Mouse (Mus musculus) urinary bladder, adult 2 months (tissue): ENCODE data around the gene Cep131. TPM values are rescaled to one million over a fixed set of nuclear protein-coding genes. Genes with fewer than 3 reads are reported as not detected.

ENCODE experiments used
- DNase-seq: peaks from one replicate; pipeline ENCODE4 v3.0.0; 2022; ENCODE audit warnings: low spot score
- polyA plus RNA-seq: library from polyadenylated mRNA; depleted of rRNA; stranded (reverse); fragments of >200 nt; gene quantifications from 2 replicates; pipeline ENCODE4 v1.2.3, GENCODE M21; 2012

The Cep131 gene
- polyA plus RNA-seq, 1 experiment: 7.6 TPM

DNA sequence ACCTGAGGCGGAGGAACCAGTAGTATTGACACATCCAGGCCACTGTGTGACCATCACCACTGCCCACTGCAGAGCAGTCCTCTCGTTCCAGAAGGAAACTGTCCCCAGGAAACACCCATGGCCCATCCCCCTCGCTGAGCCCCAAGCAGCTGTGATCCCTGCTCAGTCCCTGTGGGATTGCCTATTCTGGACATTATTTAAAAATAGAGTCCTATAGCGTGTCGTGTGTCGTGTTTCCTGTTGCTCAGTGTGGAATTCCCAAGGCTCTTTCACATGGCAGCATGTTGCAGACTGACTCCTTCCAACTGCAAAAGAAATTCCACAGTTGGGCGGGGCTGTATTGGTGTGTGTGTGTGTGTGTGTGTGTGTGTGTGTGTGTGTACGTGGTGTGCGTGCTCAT lies 34.4 kb downstream of the Cep131 start:
- no peak for DNase-seq

DNA sequence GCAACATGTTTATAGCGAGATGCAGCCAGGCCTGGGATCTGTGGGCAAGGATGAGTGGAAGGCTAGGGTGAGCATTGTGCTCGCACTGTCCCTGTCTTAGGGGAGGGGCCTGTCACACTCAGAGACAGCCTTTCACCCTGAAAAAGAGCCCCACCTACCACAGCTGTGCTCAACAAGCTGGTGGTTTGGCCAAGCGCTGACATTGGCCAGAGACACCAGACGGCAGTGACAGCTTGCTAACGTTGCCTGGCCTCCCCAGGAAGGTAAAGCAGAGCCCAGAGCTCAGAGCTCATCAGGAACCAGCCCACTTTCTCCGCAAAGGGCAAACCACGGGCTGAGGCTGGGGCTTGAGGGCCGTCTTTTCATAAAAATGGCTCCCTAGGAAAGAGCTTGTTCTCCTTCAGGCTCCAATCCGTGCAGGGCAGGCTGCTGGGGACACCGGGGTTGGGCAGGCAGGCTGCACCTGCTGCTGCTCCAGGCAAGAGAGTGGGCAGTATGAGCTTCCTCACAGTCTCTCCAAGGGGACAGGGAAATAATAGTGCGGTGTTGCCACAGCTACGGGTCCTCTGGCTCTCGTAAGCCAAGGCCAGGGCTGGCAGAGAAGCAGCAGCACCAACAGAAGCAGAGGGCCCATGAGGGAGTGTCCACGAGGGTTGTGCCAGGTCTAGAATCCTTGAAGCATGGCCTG lies 35.4 kb downstream of the Cep131 start:
- DNase-seq: no peak

DNA sequence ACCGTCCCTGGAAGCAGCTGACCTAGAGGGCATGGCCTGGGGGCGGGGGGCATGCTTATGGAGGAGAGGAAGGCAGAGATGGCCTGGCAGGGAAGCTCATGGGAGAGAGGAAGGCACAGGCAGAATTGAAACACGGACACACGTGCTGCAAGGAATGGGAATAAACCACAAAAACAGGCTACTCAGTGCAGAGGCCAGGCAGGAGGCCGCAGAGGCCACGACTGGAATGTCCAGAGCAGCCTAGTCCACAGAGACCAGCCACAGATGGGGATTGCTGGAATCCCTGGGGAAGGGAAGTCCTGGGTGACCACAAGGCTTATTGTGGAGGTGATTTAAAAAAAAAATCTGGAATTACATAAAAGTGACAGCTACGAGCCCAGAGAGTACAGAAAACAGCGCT lies 37.6 kb downstream of the Cep131 start:
- no peak for DNase-seq

GRCm38 (mm10) chr11:120048252-120048556 lies 38.4 kb downstream of the Cep131 start:
- no peak for DNase-seq

GRCm38 (mm10) chr11:120047531-120048251 lies 38.9 kb downstream of the Cep131 start:
- DNase-seq: no peak

DNA sequence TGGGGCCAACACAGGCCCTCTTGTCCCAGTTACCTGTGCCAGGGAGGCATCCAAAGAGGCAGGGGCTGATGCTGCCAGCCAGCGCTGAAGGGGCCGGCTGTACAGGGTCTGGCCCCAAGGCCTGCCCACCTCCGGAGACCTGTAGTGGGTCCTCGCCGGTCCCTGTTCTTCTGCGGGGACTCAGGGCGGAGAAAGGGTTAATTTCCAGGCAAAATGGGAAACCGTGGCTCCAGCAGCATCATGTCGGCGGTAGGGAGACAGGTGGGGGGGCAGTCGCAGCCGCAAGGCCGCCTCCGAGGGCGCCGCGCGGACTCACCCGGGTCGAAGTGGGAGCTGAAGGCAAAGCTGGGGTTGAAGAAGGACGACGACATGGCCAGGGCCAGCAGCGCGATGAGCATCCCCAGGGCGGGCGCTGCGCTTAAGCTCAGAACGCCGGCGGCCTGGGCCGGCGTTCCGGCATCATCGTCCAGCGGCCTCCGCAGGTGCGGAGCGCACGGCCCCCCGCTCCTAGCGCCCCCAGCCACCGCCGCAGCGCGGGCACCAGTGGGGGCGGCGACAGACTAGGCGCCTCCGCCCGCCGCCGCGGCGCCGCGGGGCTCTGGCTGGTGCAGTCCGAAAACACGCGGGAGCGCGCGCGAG lies 40.0 kb downstream of the Cep131 start, which contains the start of gene Aatk:
Aatk (minus strand) TSS at position 615 of the 639 bp plus-strand sequence.
- no peak for DNase-seq

DNA sequence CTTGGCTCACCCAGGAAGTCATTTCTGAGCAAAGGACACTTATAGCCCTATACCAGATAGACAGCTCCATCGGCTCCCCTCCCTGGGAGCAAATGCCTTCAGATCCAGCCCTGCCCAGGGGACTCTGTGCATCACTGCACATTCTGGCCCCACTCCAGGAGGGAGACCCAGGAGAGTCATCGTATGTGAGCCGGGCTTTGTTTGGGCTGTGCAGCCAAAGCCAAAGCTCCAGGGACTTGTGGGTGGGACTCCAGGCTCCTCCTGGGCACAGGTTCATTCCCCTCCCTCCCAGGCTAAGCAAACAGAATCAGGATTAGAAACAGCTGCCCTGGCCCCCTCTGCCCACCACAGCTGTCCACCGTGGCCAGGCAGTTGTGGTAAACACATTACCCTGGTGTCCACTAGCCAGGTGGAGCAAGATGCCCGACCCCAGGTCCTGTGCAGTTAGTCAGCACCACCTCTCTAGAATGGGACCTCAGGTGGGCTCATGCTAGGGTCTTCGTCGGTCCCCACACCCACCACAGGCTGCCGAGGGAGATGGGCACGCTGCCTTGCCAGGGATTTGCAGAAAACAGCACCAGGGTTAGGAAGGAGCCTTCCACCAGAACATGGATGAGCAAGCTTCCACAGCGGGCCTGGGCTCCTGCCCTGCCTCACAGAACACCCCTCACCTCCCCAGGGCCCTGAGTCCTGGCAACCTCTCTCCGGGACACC lies 40.6 kb downstream of the Cep131 start:
- no peak for DNase-seq

- DNase-seq: no peak
Measured at GRCm38 (mm10) chr11:120045341-120045740, 41.3 kb downstream of the Cep131 start.

DNA sequence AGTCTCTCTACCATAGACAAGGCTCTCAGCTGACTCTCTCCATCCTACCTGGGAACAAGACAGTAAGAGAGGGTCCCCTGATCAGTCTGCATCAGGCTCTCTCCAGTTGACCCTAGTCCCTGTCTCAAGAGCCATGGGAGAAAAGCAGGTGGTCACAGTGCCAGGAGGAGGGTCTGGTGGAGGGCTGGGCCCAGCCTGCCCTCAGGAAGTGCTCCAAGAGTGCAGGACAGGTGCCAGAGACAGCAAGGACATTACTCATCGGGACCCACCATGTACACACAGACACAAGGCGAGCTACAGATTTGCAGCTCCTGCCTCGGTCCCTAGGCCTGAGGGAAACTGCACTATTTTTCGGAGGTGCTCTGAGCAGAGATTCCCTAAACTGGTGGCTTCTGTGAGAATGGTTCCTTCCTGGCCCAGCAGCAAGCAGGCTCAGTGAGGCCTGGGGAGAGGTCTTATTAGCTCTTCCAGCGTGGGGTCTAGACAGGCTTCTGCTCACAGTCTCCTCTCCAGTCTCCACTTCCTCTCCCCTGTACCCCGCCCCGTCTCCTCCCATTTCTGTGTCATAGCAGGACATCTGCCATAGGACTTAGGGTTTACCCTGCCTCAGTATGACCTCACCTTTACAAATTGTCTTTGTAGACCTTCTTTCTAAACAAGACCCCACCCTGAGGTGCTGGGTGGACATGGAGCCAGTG lies 44.3 kb downstream of the Cep131 start:
- DNase-seq: no peak

DNA sequence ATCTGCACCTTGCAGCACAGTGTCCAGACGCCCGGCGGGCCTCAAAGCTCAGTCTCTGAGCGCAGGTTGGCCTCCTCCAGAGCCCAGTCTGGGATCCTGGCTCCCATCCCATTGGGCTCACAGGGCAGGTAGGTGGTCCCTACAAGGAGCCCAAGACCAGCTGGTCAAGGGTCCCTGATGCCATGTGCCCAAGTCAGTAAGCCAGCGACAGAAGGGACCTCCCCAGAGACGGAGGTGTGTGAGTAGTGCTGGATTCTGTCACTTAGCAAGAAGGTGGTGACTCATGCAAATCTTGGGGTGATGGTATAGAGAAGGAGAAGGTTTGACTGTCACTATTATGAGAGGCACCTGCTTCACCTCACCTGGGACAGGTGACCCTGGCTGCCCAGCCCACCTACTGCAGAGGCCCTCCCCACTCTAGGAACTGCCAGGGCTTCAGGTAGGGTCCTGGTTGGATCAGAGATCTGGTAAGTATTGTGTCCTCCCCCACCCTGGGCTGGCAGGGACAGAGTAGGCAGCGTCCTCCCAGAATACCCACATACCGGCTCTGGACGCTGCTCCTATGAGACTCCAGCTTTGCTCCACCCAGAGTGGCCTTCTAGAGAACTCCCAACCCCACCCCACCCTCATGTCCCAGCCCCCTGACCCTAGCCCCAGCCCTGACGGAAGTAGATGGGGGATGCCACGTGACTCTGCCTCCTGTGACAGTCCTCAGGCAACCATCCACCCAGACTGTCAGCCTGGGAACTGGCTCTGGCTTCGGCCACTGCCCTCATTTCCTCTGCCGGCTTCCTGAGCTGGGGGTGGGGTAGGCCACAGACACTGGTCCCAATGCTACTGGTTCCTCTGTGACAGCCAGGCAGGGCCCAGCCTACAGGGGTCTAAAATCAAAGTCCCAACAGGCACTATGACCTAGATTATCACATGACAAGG lies 45.2 kb downstream of the Cep131 start:
- no peak for DNase-seq

DNA sequence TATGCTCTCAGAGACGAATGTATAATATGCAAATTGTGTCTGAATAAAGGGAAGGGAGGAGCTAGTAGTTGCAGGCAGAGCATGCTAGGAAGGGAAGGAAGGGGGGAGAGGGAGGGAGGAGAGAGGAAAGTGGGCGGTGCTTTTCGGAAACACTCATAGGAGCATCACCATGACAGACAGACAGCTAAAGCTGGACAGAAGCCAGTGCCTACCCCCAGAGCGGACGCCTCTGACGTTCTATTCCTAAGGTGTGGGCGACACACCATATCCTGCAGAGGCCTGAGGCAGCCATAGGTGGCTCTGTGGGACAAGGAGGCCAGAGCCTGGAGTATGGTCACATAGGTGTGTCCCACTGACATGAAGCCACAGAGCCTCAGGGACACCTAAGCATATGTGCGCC lies 46.2 kb downstream of the Cep131 start:
- no peak for DNase-seq

DNA sequence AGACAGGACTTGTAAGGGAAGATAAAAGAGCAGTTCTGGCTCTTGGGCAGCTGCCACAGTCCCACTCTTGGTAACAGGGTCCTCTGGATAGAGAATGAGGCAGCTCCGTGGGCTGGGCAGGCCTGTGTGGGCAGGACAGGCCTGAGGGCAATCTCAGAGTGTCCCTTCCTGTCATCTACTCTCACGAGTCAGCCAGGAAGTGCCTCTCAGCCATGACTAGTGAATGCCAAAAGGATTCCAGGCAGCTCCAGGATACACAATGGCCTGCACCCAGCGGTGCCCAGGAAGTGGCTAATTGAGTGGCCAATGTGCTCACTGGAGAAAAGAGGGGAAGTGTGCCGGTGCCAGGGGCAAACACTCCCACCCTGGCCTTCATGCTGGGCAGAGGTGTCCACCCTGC lies 47.0 kb downstream of the Cep131 start:
- no peak for DNase-seq

DNA sequence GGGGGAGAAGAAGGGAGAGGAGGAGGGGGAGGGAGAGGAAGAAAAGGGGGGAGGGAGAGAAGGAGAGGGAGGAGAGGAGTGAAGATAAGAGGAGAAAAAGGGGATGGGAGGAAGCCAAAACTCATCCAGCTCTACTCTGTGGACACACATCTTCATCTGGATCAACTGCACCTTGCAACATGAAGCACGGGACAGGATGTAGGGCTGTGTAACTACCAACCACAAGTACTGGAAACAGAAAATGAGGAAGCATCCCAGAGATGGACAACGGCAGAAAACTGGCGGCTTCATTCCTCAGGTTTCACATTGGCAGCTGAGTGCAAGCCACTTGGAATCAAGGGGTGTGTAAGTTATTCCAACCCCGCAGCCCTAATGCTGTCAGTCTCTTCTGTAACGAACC lies 51.9 kb downstream of the Cep131 start:
- DNase-seq: no peak

DNA sequence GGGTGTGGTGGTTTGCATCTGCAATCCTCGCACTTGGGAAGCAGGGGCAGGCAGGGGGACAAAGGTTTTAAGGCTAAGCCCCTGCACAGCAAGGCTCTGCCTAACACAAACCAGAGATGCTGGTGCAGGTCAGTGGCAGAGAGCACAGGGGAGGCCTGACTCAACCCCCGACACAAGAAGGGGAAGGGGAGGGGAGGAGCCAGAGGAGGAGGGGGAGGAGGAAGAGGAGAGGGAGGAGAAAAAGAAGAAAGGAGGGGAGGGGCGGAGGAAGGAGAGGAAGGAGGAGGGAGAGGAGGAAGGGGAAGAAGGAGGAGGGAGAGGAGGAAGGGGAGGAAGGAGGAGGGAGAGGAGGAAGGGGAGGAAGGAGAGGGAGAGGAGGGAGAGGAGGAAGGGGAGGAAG lies 52.3 kb downstream of the Cep131 start:
- no peak for DNase-seq

DNA sequence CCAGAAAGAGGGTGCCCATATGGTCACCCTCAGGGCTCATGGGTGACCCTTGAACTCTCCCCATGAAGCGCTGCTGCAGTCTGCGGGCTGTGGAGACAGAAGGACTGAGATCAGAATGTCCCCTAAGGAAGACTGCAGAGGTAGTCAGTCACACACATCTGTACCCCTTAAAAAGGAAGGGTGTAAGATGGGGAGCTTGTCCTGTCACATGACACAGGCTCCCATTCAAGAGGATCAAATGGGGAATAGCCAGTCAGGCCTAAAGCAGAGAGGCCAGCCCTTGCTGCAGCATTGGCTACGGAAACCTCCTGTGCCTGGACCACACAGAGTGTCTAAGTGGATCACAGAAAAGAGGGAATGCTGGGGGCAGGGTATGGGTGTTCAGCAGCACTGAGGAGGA lies 53.2 kb downstream of the Cep131 start:
- DNase-seq: no peak

DNA sequence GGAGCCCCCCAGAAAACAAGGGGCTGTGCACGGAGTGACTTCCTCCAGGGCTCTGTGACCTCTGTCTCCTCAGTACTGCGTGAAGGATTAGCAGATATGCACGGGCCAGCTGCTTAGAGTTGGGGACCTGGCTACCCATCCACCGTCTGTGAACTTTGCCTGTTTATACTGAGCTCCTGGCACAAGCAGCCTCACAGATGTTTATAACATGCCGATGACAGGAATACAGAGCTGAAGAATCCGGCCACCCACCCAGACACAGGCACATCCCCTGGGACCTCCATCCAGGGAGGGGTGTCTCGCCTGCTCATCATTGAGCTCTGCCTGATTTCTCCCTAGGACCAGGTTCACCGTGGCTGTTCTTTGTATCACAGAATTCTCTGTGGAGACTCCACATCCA lies 54.6 kb downstream of the Cep131 start:
- no peak for DNase-seq

DNA sequence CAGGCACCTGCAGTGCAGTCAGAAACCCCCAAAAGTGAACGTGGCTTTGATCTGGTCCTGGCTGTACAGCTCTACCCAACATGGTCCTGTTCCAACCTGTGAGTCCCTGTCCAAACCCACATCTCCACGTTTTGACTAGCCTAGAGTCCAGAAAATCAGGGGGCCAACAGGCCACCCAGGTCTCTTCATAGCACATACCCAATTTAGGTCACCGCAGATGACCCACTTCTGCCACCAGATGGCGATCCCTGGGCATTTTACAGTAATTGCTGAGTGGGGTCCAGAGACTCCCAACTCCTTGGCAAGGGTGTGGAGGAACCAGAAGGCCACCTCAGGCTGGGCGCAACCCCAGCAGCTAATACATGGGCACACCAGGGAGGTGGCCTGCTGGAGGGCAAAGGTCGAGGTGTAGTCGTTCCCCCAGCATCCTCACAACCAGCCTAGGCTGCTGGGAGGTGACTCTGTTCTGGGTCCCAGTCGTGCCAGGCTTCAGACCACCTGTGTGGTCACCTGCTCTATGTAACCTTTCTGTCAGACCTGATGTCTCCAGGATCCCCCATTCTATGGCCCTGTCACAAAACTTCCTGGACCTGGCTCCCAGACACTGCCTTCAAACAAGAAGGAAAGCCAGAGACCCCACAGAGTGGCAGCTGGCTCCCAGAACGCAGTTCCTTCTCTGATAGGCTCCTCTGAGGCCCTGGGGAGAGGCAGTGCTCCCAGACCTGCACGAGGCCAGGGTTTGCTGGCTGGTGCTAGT lies 56.3 kb downstream of the Cep131 start:
- DNase-seq: no peak

- no peak for DNase-seq
Measured at GRCm38 (mm10) chr11:120029431-120030144, 57.0 kb downstream of the Cep131 start.

DNA sequence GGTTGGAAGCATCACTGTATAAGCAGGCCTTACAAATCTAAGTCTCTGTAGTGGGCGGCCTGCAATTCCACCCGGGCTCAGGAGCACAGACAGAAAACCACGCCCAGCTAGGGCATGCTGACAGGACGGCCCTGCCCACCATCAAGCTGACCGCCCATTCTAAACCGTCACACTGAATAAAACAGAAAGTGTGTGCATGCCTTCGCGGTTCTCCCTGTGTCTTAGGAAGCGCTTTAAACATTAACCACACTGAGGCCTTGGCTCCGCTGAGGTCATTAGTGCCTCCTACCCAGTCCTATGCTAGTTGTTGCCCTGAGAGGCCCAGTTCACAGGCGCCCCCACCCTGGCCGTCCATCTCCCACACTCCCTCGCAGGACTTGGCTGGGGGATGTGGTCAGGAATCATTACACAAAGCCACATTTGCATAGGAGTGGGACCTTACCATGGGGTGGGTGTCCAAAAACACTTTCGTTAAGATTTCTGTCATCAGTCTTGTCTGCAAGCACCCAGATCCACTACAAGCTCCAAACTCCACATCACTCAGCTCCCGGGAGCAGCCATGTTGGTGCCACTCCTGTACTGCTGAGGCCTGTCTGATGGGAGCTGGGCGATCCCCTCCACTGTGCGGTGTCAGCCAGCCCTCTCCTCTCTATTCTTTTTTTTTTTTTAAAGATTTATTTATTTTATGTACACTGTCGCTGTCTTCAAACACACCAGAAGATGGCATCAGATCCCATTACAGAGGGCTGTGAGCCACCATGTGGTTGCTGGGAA lies 58.1 kb downstream of the Cep131 start:
- DNase-seq: no peak
